Mouse (Mus musculus) cerebellum, adult 2 months (tissue): ENCODE data around the gene Ctnnbl1.

Experiments
- CTCF ChIP-seq: fragments of 200-500 bp; IDR thresholded peaks from 2 replicates; pipeline ENCODE4 v1.5.1; 2011; ENCODE audit warnings: low read depth, mild to moderate bottlenecking, control low read depth, low read length, moderate library complexity, borderline replicate concordance; ENCODE audit not compliant: insufficient read depth
- POLR2A ChIP-seq: fragments of 200-500 bp; IDR thresholded peaks from 2 replicates; pipeline ENCODE4 v1.6.1; 2011; ENCODE audit warnings: low read length, control low read depth, borderline replicate concordance; ENCODE audit not compliant: insufficient read depth

- no peak for TF ChIP-seq POLR2A
- no peak for TF ChIP-seq CTCF
Measured at GRCm38 (mm10) chr2:157830101-157830500, 92.9 kb downstream of the Ctnnbl1 start.
